ENCODE assay signal across 22 mouse cellular contexts in genomic region chr2:61386966-61387365, GRCm38 (mm10).
"Had no signal": no experiment of that assay in that cellular context is flagged by ENCODE, and none has a peak within 500 bp of the region (broad histone marks: within the 10 kb centered on the region; RNA-seq: fewer than 3 reads in every experiment).

No protein-coding gene starts in this region.

- H3K4me3 ChIP-seq: gastrocnemius, adult 2 months; heart, adult 2 months; heart, embryonic 13.5 days; heart, embryonic 15.5 days; hindbrain, embryonic 13.5 days; hindbrain, embryonic 15.5 days; layer of hippocampus, adult 2 months; left cerebral cortex, adult 2 months; limb, embryonic 10.5 days; limb, embryonic 12.5 days; liver, embryonic 13.5 days had no signal

- H3K27me3 ChIP-seq: heart, embryonic 13.5 days; heart, embryonic 15.5 days; hindbrain, embryonic 13.5 days; hindbrain, embryonic 15.5 days; limb, embryonic 12.5 days; liver, embryonic 13.5 days had no signal

- H3K9me3 ChIP-seq: heart, embryonic 13.5 days; heart, embryonic 15.5 days; hindbrain, embryonic 13.5 days; hindbrain, embryonic 15.5 days; limb, embryonic 10.5 days; limb, embryonic 12.5 days; liver, embryonic 13.5 days had no signal

- H3K36me3 ChIP-seq: heart, embryonic 13.5 days; heart, embryonic 15.5 days; hindbrain, embryonic 13.5 days; hindbrain, embryonic 15.5 days; limb, embryonic 10.5 days; limb, embryonic 12.5 days; liver, embryonic 13.5 days had no signal

- H3K4me1 ChIP-seq: hindbrain, embryonic 13.5 days; limb, embryonic 10.5 days; limb, embryonic 12.5 days had no signal

- DNase-seq: gastrocnemius, postnatal 25 days; heart, postnatal 36 days; kidney, adult 18-20 months; kidney, adult 8-10 months; kidney, postnatal 10 days; kidney, postnatal 25 days; kidney, postnatal 4 days; liver, embryonic 13.5 days had no signal

- ATAC-seq: intestine, postnatal 0 days had no signal

- H3K9ac ChIP-seq: heart, embryonic 13.5 days; heart, embryonic 15.5 days; hindbrain, embryonic 13.5 days; hindbrain, embryonic 15.5 days; limb, embryonic 12.5 days; liver, embryonic 13.5 days had no signal

- H3K4me2 ChIP-seq: heart, embryonic 11.5 days; heart, embryonic 13.5 days; heart, embryonic 15.5 days; hindbrain, embryonic 13.5 days; hindbrain, embryonic 15.5 days; limb, embryonic 12.5 days; liver, embryonic 11.5 days; liver, embryonic 13.5 days had no signal

- H3K27ac ChIP-seq: gastrocnemius, adult 2 months; heart, adult 2 months; heart, embryonic 13.5 days; hindbrain, embryonic 13.5 days; hindbrain, embryonic 15.5 days; hindbrain, postnatal 0 days; layer of hippocampus, adult 2 months; left cerebral cortex, adult 2 months; limb, embryonic 10.5 days; limb, embryonic 12.5 days; liver, embryonic 13.5 days had no signal
